Mouse (Mus musculus): ENCODE results near the gene Prkn.

DNA sequence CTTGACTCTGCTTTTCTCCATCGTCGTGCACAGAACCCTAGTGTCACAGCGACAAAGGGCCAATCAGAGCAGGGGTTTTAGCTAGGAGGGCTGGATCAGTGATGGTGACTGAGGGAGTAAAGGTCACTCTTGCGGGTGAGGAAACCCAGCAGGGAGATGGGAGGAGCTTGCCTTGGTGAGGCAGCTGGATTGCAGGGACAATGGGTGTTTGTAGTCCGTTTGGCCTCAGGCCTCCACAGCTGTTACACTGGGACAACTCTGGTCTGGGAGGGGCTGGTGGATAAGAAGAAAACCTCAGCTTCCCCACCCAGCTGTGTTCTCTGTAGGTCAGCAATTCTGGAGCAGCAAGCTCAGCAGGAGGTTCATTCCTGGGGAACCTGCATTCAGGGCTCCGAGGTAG, 252.7 kb downstream of the Prkn start:
- TF ChIP-seq CTCF (IDR thresholded peaks at IDR 0.05; ENCODE audit: low read depth, low read length): no peak
- no peak for TF ChIP-seq POLR2A (IDR thresholded peaks at IDR 0.05; ENCODE audit: extremely low read depth, insufficient read depth, low read length)

Measured in liver, adult 2 months (tissue).